In genomic region chr1:72228974-72229373, GRCm38 (mm10) we compare ENCODE assay signal across 21 mouse cellular contexts. TPM values are rescaled to one million over a fixed set of nuclear protein-coding genes. Genes with fewer than 3 reads are reported as not detected.
DNase-seq lines count a peak whose midpoint lies in the region; TF ChIP-seq lines count a peak whose summit lies in the region.
"Had no signal": no experiment of that assay in that cellular context is flagged by ENCODE, and none has a peak within 500 bp of the region (broad histone marks: within the 10 kb centered on the region; RNA-seq: fewer than 3 reads in every experiment).

No protein-coding gene starts in this region.

- no peaks in the 10 kb centered on the region for H3K36me3 ChIP-seq in ES-E14 (ENCODE audit: control insufficient read depth, insufficient read depth, low read length, poor library complexity, severe bottlenecking)
- H3K36me3 ChIP-seq: forebrain, embryonic 15.5 days; hindbrain, embryonic 12.5 days; limb, embryonic 15.5 days; neural tube, embryonic 15.5 days had no signal

- no peaks in the 10 kb centered on the region for H3K9me3 ChIP-seq in ES-E14 (ENCODE audit: control insufficient read depth, insufficient read depth, low read depth, low read length)
- H3K9me3 ChIP-seq: forebrain, embryonic 15.5 days; hindbrain, embryonic 12.5 days; limb, embryonic 15.5 days; neural tube, embryonic 15.5 days had no signal

- intact Hi-C loops in gastrocnemius, postnatal 14 days (cut with DNase I; ENCODE audit: low total_unique reads), result no loop called here

- in situ Hi-C loops in ES-E14 (cut with MboI; ENCODE audit: low sequenced_read_pairs in 2 of 2, unreplicated experiment in 2 of 2), result no loop called here

- peak; percentile 59 for DNase-seq in adrenal gland, postnatal 14 days
- no peak for DNase-seq in adrenal gland, adult 8-10 months
- peak; percentile 80 for DNase-seq in 3T3-L1 (ENCODE audit: low read depth, low spot score)
- peak; percentile 92 for DNase-seq in ES-E14 (ENCODE audit: low read depth, low spot score)
- peak; percentile 37 for DNase-seq in lung, postnatal 10 days
- DNase-seq in neural tube, embryonic 10.5 days (ENCODE audit: extremely low spot score, low spot score), result no peak
- no peak for DNase-seq in gastrocnemius, postnatal 14 days
- no peak for DNase-seq in left cerebral cortex, adult 8-10 months (ENCODE audit: low spot score in 2 of 2)
- DNase-seq: B cell, adult 2 months; gastrocnemius, postnatal 36 days; heart, postnatal 10 days; kidney, adult 18-20 months; kidney, postnatal 14 days; midbrain, embryonic 14.5 days; spleen, adult 18-20 months; thymus, postnatal 4 days had no signal

- no peak overlapping the region for H3K4me3 ChIP-seq in ES-E14 (ENCODE audit: insufficient read depth in 1 of 2, low read depth in 1 of 2, low read length in 2 of 2, poor library complexity in 1 of 2, severe bottlenecking in 1 of 2)
- H3K4me3 ChIP-seq: forebrain, embryonic 15.5 days; hindbrain, embryonic 12.5 days; limb, embryonic 15.5 days; megakaryocyte, embryonic 14.5 days; neural tube, embryonic 15.5 days had no signal

- H3K9ac ChIP-seq in ES-E14 (ENCODE audit: insufficient read depth, low read depth, low read length, poor library complexity, severe bottlenecking), result no peak overlapping the region
- H3K9ac ChIP-seq: forebrain, embryonic 15.5 days; hindbrain, embryonic 12.5 days; limb, embryonic 15.5 days; neural tube, embryonic 15.5 days had no signal

- peak overlapping the region; percentile 93; the same call in 1 of the 2 replicates for H3K27ac ChIP-seq in ES-E14 (ENCODE audit: insufficient read depth, low read depth, low read length, poor library complexity, severe bottlenecking)
- H3K27ac ChIP-seq: forebrain, embryonic 15.5 days; hindbrain, embryonic 12.5 days; limb, embryonic 15.5 days; neural tube, embryonic 15.5 days had no signal

- peaks cover 7 to 25% of the 10 kb centered on the region in 2 experiments; a peak in 3 of 4 replicates for H3K4me1 ChIP-seq in ES-E14 (ENCODE audit: control insufficient read depth in 2 of 2, insufficient read depth in 2 of 2, low read length in 2 of 2, poor library complexity in 1 of 2)
- H3K4me1 ChIP-seq: limb, embryonic 15.5 days; neural tube, embryonic 15.5 days had no signal

TF ChIP-seq in ES-E14, 5 proteins besides CTCF, POLR2A, EP300 and RAD21:
- TF ChIP-seq HCFC1 (IDR thresholded peaks at IDR 0.05; ENCODE audit: borderline replicate concordance, insufficient read depth, low read length) (no peak), ZNF384 (IDR thresholded peaks at IDR 0.05; ENCODE audit: low read depth, low read length) (no peak), CHD2 (IDR thresholded peaks at IDR 0.05; ENCODE audit: low read depth, low read length) (0 out of 2 replicates have a peak, but pooled peaks have one; percentile 33), MAFK (IDR thresholded peaks at IDR 0.05; ENCODE audit: insufficient read depth, low read depth, low read length) (no peak), ZC3H11A (IDR thresholded peaks at IDR 0.05; ENCODE audit: borderline replicate concordance, low read depth, low read length) (no peak)

RNA-seq across cellular contexts. Expression of gene Mreg, which starts 16.9 kb away (rescaled TPM):
- total RNA-seq in adrenal gland, postnatal 14 days (2021), result 7.5 and 8.0 TPM in 2 replicates
- 1 to 10 TPM; 1.1 to 1.9 (median 1.1) TPM for total RNA-seq in adrenal gland, adult 8-10 months (2022)
- total RNA-seq in ES-E14 (2012; rRNA removed), result 92.1 and 94.8 TPM in 2 replicates
- total RNA-seq in gastrocnemius, postnatal 14 days (2021), result 10 to 100 TPM; 25.9 to 27.4 TPM
- total RNA-seq in left cerebral cortex, adult 8-10 months (2022), result 1 to 10 TPM; 4.6 to 6.9 (median 6.0) TPM

RNA-seq across cellular contexts. Expression of gene Pecr, which starts 55.1 kb away (rescaled TPM):
- 35.9 and 56.7 TPM in 2 replicates for total RNA-seq in adrenal gland, postnatal 14 days (2021)
- total RNA-seq in adrenal gland, adult 8-10 months (2022), result 10 to 100 TPM; 27.1 to 35.2 (median 27.7) TPM
- total RNA-seq in ES-E14 (2012; rRNA removed), result 14.3 and 16.8 TPM in 2 replicates
- 10 to 100 TPM; 19.6 to 20.5 TPM for total RNA-seq in gastrocnemius, postnatal 14 days (2021)
- 1 to 10 TPM; 6.0 to 9.5 (median 6.2) TPM for total RNA-seq in left cerebral cortex, adult 8-10 months (2022)

RNA-seq across cellular contexts. Expression of gene Tmem169, which starts 55.2 kb away (rescaled TPM):
- total RNA-seq in adrenal gland, postnatal 14 days (2021), result 1.3 and 2.3 TPM in 2 replicates
- under 1 TPM; 0.32 to 0.86 (median 0.66) TPM for total RNA-seq in adrenal gland, adult 8-10 months (2022)
- 0.32 and 0.36 TPM in 2 replicates for total RNA-seq in ES-E14 (2012; rRNA removed)
- total RNA-seq in gastrocnemius, postnatal 14 days (2021), result under 1 TPM; 0.07 to 0.14 TPM
- 10 to 100 TPM; 13.4 to 16.3 (median 14.8) TPM for total RNA-seq in left cerebral cortex, adult 8-10 months (2022)
- total RNA-seq: gastrocnemius, postnatal 36 days had no signal

Comparison
In these comparisons a context has a peak if more than half of its experiments do, and no peak if none do; other contexts are left out.
1. DNase-seq: peak in adrenal gland, postnatal 14 days (single experiment), 3T3-L1 (single experiment), ES-E14 (single experiment) and lung, postnatal 10 days (single experiment); none in adrenal gland, adult 8-10 months (single experiment), neural tube, embryonic 10.5 days (single experiment), gastrocnemius, postnatal 14 days (single experiment) and left cerebral cortex, adult 8-10 months (0 of 2).